Mouse (Mus musculus) lung, adult 2 months (tissue): ENCODE results near the gene Olfr1394.

Source experiments
- CTCF ChIP-seq: fragments of 200-500 bp; IDR thresholded peaks from 2 replicates; pipeline ENCODE4 v1.5.1; 2011; ENCODE audit warnings: mild to moderate bottlenecking, low read length, control low read depth; ENCODE audit not compliant: insufficient read depth
- POLR2A ChIP-seq: fragments of 200-500 bp; IDR thresholded peaks from 2 replicates; pipeline ENCODE4 v1.6.1; 2011; ENCODE audit warnings: low read depth, mild to moderate bottlenecking, control low read depth, low read length, borderline replicate concordance; ENCODE audit errors: extremely low read depth

GRCm38 (mm10) chr11:49114774-49115173, 39.4 kb upstream of the Olfr1394 start, which contains the start of gene Olfr1396:
- TF ChIP-seq CTCF (no peak), POLR2A (no peak)
